Mouse (Mus musculus): ENCODE measurements at regions not wholly inside any gene's neighbourhood (a gene's known extent, or its start where the extent isn't known, plus 50 kb on each side); places are given as distances from the start of the nearest gene placed in this dataset.
A peak's percentile ranks its signal among the peaks of the same experiment; 100 is the strongest.

GRCm38 (mm10) chr4:4299631-4300030 is 222.3 kb upstream of the Sdr16c6 start:
- peak; percentile 20; the same call in 1 of the 2 replicates for TF ChIP-seq CTCF (IDR thresholded peaks at IDR 0.05; ENCODE audit: low read depth)
- no peak for TF ChIP-seq EP300 (IDR thresholded peaks at IDR 0.05; ENCODE audit: low read depth)
